Mouse (Mus musculus) neutrophil, adult 59 days (primary cell): ENCODE results near the gene Phyhipl. TPM values are rescaled to one million over a fixed set of nuclear protein-coding genes. Genes with fewer than 3 reads are reported as not detected.

ENCODE experiments used
- total RNA-seq, 2 experiments: library from RNA; stranded (reverse); gene quantifications; 1 replicate in 1 of 2; 2 replicates in 1 of 2; pipeline ENCODE4 v1.2.4; 2023

Phyhipl gene
- not detected for total RNA-seq

DNA sequence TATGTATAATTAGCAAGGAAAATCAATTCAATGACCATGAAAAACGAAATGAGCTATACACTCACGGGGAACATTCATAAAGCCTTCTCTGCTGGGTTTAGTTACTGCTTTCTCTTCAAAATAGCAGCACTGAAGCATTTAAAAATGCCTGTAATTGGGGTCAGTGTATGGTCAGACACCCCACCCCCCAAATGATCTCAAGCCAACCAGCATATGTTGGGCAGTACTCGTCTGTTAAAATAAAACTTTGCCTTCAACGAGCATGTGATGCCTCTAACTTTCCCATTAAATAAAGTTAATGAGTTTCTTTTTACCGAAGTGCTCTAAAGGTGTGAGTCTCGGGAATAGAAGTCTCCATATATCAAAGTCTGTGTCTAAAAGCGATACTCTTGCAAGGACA is at the start of gene Phyhipl:
Gene Phyhipl (minus strand): TSS at position 138 of the 400 bp plus-strand sequence.

Other genes with a start within 250 kb of the Phyhipl start
- gene Fam13c, start 215.5 kb downstream of the Phyhipl start, total RNA-seq, result not detected